Mouse (Mus musculus): Measurements from ENCODE around the gene Rsu1.

Rsu1 gene

DNA sequence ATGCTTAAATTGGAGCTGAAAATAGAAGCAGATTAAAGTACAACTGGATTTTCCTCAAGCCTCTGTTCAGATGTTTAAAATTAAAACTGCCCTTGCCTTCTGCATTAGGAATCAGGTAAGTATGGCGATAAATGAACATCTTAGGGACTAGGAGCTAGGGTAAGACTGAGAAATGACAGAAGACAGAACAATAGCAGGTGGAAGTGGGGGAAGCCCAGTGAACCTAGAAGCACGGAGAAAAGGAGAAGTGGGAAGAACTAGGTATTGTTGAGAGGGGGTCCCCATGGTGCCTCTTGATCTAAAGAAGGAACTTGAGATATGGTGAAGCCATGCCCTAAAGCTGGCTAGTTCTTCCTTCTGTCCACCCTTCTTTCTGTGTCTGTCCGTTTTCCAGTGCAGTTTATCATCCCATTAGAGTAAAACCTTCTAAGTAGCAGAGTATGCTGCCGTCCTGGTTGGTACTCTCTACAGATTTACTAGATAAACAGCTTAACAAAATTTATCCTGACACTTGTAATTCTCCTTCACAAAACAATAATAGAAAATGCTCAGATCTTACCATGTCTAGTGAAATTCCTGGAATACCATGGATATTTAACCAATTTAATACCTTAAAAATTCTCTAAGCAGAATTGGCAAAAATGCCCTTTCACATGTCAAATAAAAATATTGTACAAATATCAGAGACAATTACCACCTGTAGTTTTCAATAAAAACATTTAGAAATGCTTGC lies 101.9 kb downstream of the Rsu1 start:
- no peak for DNase-seq (ENCODE audit: low spot score in 2 of 2)

DNA sequence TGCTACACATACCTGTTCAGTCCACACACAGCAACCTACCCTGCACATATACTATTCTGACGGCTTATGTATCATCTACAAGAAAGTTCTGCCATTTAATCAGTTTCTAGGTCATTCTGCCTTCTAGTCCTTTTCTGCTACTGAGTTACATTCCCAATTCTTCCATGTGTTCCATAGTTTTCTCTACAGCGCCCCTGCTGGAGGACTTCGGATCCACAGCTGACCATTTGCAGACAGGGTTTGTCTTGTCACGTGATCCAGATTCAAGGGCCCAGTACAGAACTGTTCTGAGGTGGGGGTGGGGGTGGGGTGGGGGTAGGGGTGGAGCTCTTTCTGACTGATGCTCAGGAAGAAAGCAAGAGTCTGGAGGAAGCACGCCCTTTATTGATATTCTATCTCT lies 102.5 kb downstream of the Rsu1 start:
- no peak for DNase-seq (ENCODE audit: low spot score in 2 of 2)

DNA sequence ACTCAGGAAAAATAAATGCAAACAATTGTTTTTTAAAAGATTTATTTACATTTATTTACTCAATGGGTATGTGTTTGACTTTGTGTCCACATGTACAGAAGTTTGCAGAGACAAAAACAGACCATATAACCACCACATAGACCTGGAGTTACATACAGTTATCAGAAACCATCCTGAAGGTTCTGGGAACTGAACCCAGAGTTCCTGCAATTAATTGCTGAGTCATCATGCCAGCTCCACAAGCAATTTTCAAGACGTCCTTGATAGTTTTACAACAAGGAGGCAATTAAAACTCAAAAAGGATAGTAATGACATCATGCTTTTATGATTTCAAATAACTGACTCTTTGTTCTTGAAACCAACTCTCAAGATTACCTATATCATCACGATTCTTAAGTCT lies 109.5 kb downstream of the Rsu1 start:
- no peak for DNase-seq (ENCODE audit: low spot score in 2 of 2)

DNA sequence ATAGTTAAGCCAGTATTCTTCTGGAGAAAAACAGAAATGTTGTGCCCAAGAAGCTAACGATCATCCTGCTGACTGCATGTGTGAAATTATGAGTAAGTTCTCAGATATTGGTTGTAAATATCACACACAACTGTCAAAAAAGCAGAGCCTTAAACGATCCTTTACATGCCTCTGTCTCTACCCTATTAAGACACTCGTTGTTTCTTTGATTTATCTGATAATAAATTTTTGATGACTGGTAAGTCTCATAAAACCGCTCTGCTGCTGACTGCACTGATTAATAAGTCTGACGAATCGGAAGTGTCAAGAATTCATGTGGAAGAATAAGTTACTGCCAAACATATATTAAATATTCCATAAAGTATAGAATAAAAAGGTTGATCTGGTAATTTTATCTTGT lies 126.0 kb downstream of the Rsu1 start:
- DNase-seq (ENCODE audit: low spot score in 2 of 2): no peak

DNA sequence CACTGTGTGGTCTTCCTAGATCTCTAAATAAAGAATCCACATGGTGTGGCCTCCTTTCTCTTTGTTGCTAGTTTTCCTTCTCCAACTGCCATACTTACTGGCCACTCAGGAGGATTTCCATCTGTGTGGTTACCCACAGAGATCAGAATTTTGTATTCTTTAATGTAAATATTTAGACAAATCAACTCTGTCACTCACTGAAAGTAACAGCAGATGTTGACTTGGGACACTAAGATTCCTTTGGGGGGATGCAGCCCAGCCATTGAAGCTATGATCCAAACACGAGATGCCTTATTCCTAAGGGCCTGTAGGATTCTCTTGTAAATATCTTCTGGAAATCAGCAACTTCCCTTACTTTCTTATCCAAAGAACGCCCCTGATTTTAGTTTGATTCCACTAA lies 136.3 kb downstream of the Rsu1 start:
- DNase-seq (ENCODE audit: low spot score in 2 of 2): no peak

DNA sequence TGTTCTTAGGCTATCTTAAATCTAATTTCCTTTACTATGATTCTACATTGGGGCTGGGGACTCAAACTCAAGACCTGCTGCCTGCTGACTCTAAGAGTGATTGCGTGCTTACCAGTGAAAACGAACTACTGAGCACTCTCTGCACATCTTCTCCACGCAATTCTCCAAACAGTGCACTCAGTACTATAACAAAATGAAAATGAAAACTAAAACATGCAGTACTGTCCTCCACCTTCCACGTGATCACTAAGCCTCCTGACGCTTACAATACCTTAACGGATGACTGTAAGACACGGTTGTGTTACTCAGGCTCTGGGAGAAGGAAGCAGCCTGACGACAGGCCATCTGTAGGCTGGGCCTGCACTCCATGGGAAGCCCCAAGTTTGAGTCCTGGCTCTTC lies 138.4 kb downstream of the Rsu1 start:
- DNase-seq (ENCODE audit: low spot score in 2 of 2): no peak

DNA sequence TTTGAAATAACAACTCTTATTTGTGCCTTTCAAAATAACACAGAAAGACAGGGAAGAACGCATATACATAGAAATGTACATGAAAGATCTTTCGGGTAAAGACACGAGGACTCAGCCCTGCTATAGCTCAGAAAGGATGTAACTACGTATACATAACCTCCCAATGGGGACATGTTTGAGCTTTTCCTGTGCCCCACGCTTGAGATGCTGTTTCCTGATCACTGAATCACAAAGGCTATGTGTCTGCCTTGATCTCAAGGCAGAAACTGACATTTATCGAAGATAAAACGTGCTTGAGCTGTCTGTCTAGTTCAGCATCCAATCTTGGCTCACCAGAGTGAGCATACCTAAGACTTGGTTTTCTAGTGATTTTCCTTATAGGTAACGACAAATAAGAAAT lies 138.8 kb downstream of the Rsu1 start:
- no peak for DNase-seq (ENCODE audit: low spot score in 2 of 2)

DNA sequence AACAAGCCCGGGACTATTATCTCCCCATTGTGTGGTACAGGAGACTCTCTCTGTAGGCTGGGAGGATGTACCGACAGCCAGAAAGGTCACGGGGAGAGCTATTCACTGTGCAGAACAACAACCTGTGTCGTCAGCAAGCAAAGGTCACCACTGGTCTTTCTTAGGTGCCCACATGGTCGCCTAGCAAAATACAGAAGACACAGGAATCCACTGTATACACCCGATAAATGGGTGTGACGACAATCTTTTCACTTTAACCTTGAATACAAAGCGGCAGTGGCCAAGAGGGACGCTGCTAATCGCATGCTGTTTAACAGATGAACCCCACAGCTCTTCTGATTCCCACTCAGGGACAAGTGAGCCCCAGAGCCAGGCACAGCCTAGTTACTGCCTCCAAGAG lies 141.4 kb downstream of the Rsu1 start:
- DNase-seq (ENCODE audit: low spot score in 2 of 2): no peak

DNA sequence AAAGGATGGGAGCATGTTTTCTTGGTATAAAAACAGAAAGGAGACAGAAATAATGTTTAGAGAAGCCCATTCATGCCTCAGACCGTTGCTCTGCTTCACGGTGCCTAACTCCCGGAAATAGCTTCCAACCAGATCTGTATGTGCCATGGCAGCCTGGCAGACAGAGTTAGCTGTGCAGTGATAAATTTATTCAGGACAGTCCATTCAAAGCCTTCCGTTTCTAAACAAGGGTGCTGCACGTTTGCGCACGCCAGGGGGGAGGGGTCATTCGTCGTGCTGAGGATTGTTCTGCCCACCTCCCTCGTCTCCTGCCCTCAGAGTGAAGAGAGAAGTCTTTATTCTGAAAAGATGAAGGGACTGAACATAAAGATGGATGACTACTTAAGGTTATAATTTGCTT lies 141.9 kb downstream of the Rsu1 start:
- peak in 1 of 2 experiments; percentile 25 for DNase-seq (ENCODE audit: low spot score in 2 of 2)

DNA sequence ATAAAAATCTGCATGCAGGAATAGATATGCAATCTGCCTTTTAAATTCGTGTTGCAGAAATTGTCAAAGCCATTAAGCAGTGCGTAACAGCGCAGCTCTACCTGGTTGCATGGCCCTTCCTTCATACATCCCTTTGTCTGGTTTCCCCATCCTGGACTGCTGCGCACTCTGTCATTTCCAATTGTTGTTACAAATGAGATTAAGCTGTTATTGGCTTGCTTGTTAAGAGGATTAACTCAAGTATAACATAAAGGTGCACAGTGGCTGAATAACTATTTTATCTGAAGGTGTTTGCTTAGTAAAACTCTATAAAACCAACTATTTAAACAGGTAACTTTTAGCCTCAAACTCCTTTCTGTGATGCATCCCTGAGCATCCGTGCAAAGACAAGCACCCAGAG lies 150.8 kb downstream of the Rsu1 start:
- no peak for DNase-seq (ENCODE audit: low spot score in 2 of 2)

DNA sequence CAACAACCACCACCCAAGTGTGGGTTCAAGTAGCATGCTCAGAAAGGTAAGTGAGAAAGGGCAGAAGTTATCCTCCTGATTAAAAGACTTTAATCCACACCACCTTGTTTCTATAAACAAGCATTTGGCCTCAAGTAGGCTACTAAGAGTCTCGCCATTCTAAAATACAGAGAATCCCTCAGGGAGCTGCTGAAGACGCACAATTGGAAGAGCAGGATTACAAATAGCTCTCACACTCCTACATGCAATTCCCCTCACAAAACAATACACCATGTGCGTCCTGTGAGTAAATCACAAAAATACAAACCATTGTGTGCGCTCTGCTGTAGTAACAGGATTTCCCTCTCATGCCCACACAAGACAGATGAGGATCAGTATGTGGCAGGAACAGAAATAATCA lies 153.3 kb downstream of the Rsu1 start:
- DNase-seq (ENCODE audit: low spot score in 2 of 2): no peak

DNA sequence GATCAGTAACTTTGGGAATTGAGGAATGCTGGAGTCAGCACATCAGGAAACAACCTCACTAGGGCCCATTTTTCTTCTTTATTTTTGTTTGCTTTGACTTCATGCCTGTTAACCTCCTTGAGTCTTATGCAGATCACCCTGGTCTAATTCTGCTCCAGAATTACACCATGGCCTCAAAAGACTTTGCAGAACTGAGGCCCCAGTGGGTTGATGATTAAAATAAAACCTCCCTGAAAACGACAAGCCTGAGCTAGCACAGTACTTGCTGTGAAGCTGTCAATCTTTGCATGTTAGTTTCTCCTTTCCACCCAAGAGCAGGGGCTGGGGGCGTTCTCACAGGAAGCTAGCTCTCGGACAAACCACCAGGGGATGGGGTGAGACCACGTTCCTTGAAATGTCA lies 164.7 kb downstream of the Rsu1 start:
- DNase-seq (ENCODE audit: low spot score in 2 of 2): no peak

DNA sequence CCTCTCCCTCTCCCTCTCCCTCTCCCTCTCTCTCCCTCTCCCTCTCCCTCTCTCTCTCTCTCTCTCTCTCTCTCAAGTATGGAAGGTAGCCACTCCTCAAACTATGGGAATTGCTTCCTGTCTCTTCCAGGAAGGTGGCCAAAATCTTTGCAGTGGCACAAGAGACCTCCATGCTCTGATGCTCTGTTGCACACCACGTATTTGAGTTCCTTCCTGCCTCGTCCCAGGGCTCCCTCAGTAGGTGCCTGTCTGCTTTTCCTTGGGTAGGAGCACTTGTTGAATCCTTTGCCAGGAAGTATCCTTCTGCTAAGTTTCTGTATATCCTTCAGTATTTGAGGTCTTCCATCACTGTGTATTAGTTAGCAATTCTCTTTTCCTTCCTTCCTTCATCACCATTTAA lies 166.8 kb downstream of the Rsu1 start:
- no peak for DNase-seq (ENCODE audit: low spot score in 2 of 2)

DNA sequence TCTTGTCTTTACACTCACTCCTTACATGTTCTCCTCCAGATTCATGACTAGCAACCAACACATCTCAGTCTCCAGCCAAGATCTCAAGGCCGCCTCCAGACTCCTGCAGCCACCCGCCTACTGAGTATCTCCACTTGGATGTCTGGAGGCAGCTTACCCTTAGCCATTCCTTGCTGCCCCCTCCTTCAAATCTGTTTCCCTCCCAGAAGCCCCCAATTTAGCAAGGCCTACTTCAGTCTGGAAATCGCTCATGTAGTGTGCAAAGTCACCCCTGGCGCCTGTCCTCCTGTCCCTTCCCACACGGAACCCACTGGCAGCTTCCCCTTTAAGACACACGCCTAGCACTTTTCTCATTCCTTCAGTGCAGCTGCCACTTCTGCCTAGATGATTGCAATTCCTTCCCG lies 167.4 kb downstream of the Rsu1 start:
- DNase-seq (ENCODE audit: low spot score in 2 of 2): peak; percentile 47 to 66

DNA sequence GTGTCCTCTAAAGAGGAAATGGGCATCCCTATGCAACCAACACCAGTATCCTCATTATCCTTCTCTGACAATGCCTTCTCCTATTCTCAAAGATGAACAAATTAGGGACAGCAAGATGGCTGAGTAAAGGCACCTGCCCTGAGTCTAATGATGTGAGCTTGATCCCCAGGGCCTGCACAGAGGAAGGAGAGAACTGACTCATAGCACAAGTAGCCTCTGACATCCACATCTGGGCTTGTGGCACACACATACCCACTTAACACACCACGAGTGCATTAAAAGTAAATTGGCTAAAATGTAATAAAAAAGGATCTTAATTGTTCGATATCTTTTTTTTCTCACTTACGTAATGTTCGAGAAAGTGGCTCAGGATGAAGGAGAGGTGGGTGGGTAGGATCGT lies 177.2 kb downstream of the Rsu1 start:
- DNase-seq (ENCODE audit: low spot score in 2 of 2): no peak

DNA sequence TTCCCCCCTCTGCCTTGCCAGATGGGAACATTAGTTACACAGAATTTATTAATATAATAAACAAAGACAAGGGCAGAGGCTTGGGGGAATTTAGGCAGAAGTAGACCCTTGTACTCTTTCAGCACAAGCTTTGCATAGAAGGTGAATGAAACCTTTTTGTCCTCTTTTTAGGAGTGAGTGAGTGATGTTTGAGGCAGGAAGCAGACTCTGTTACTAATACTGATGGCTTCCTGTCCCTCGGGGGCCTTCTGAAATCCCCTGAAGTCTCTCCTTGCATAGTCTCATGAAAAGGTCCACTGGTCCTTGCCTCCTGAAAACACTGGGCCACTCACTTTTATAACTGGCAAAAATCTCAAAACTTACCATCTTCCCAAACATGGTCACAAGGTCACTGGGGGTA lies 177.6 kb downstream of the Rsu1 start:
- no peak for DNase-seq (ENCODE audit: low spot score in 2 of 2)

DNA sequence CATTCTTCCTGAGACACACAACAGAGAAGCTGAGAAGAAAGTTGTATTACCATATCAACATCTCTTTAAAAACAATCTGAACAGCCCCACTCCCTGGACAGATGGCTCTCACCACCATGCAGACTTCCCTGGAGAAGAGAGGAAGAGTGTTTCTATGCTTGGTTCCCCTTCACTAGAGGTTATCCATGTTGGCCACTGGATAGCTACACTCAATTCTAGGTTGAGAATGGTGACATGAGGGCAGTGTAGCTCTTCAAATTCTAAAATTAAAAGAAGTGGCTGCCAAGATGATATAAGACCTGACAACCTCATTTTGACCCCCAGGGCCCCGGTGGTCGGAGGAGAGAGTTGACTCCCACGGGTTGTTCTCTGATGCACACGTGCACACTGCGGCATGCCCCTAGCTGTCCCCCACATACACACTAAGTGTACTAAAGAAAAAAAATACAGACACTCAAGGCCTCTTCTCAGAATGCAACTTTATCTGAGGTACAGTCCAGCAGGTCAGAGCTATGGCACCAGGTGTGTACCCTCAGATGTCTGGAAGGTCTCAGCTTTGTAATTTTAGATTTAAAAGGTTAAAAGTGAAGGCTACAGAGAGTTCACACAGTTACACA lies 179.7 kb downstream of the Rsu1 start:
- no peak for DNase-seq (ENCODE audit: low spot score in 2 of 2)

DNA sequence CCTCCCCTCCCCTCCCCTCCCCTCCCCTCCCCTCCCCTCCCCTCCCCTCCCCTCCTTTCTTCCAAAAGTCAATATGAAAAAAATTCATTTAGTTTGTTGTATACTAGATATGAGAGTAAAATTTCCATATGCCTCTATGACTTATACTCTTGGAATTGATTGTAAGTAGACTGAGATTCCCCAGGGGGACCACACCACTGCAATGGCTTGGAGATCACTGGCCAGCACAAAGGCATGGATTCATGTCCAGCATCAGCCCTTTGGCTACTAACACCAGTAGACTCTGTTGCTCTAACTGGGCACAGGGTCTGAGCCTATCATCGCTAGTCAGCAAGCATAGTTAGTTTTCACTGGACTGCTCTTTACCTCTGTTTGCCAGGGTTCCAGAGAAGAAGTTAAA lies 180.4 kb downstream of the Rsu1 start:
- DNase-seq (ENCODE audit: low spot score in 2 of 2): no peak

DNA sequence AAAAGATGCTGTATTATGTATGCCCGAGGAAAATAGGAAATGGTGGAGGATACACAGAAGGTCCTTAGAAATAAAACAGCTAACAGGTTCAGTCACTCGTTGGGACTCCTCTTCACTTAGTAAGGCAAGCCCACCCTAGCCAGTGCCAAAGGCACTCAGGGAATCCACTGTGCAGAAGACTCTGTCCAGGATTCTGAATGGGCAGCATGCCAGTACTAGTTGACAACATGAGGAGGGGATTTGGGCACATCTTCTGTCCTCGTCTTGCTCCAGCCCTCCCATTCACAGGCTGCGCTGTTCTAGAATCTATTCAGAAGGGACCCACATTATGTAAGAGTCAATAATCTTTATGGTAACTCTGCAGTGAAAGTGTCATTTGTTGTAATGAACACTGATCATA lies 181.4 kb downstream of the Rsu1 start:
- no peak for DNase-seq (ENCODE audit: low spot score in 2 of 2)

DNA sequence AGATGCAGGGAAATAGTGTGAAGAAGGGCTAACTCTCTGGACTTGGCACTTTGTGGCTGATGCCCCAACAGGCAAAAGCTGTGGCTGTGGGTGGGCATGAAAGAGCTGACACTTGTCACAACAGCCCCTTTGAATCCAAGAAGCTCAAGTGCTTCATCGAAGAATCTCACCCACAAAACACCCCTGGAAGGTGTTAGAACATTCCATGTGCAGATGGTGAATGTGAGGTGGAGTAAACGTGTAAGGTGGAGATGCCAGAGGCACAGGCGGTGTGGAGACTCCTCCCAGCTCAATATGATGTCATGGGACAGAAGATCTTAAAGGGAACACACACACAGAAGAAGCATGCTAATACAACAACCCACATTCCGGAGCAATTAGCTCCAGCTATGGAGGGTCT lies 182.9 kb downstream of the Rsu1 start:
- peak; percentile 20 to 46 for DNase-seq (ENCODE audit: low spot score in 2 of 2)

DNA sequence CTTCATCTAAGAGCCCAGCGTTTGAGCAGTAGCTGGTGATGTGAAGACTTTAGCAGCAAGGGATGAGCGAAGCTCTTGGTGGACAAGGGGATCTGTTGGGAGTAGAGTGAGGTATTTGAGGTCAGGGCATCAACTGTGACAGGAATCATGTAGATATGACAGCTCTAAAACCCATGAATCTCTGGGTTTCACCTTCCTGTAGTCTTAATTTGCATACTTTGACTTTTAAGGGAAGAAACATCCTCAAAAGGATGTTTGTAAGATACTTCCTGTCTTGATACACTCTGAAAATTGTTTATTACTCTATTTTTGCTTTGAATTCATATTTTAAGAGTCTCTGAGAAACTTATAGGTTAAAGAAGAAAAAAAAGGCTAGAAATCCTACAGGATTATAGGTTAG lies 183.4 kb downstream of the Rsu1 start:
- DNase-seq (ENCODE audit: low spot score in 2 of 2): no peak

DNA sequence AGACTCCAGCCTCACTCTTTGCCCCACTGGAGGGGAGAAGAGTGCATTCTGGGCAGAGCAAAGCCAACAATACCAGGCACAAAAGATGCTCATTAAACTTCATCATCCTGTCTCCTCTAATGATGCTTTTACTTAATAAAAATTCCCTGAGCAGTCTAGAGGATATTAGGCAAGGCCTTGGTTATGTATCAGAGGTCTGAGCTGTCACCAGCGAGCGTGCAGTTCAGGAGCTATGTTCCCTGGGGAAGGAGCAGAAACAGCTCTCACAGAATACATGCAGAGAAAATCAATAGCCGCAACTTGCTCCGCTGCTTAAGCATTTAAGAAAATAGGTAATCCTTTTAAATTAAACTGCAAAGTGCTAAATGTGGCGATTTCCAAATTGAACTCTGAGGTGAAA lies 187.0 kb downstream of the Rsu1 start:
- DNase-seq (ENCODE audit: low spot score in 2 of 2): no peak

DNA sequence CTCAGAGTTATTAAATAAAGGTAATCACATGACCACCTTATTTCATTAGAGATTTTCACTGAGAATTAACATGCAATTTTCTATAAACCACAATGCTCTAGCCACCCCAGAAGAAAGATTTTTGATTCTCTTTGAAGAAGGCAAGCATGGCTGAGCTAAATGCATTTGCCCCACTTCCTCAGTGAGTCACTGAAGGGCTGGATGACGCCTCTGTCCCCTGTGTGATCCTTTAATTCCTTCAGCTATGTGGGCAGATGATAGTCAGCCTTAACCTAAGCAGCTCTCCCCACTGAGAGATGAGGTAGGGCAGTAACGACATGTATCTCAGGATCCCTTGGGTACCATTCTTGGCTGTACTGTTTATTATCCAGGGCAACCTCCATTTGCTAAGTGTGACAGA lies 190.7 kb downstream of the Rsu1 start:
- no peak for DNase-seq (ENCODE audit: low spot score in 2 of 2)

DNA sequence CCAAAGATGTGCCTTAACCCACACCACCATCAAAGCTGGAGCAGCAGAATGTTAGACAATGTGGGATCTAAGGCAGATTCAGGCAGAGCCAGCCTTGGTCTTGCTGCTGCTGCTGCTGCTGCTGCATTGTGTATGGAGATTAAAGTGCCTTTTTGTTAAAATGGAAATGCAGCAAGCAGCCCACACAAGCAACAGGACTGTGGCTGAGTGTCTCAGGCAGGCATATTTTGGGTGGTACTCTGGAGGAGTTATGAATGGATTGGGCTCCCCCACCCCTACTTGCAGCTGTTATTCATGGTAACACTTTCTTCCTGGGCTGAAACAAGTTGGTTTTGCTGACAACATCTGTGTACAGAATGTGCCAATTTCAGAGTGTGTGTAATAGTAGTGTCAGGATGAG lies 199.0 kb downstream of the Rsu1 start:
- peak in 1 of 2 experiments; percentile 33 for DNase-seq (ENCODE audit: low spot score in 2 of 2)

Data from left cerebral cortex, adult 9 months (tissue).